Mouse (Mus musculus) intestine, embryonic 15.5 days (tissue): ENCODE measurements around the gene Kif13a. TPM values are rescaled to one million over a fixed set of nuclear protein-coding genes. Genes with fewer than 3 reads are reported as not detected.

Source experiments
- ATAC-seq: fragments of 200-750 bp; cut with Nextera tagmentation; 2 replicates; pipeline ENCODE4 v1.8.0; 2017; ENCODE audit warnings: moderate TSS enrichment, moderate library complexity
- H3K27ac ChIP-seq: fragments of 300-500 bp; sonication (generic); 2 replicates; pipeline ENCODE4 v1.5.1; 2015; ENCODE audit warnings: mild to moderate bottlenecking, inconsistent platforms
- H3K27me3 ChIP-seq: fragments of 300-500 bp; sonication (generic); replicated peaks from 2 replicates; pipeline ENCODE4 v1.6.1; 2015; ENCODE audit warnings: inconsistent platforms
- H3K36me3 ChIP-seq: fragments of 300-500 bp; sonication (generic); 2 replicates; pipeline ENCODE4 v1.6.1; 2015; ENCODE audit warnings: inconsistent platforms
- H3K4me1 ChIP-seq: fragments of 300-500 bp; sonication (generic); replicated peaks from 2 replicates; pipeline ENCODE4 v1.6.1; 2015; ENCODE audit warnings: inconsistent platforms
- H3K4me2 ChIP-seq: fragments of 300-500 bp; sonication (generic); replicated peaks from 2 replicates; pipeline ENCODE4 v1.6.1; 2015; ENCODE audit warnings: mild to moderate bottlenecking, inconsistent platforms
- H3K4me3 ChIP-seq: fragments of 300-500 bp; sonication (generic); replicated peaks from 2 replicates; pipeline ENCODE4 v1.5.1; 2015; ENCODE audit warnings: inconsistent platforms
- H3K9ac ChIP-seq: fragments of 300-500 bp; sonication (generic); 2 replicates; pipeline ENCODE4 v1.6.1; 2015; ENCODE audit warnings: inconsistent platforms
- H3K9me3 ChIP-seq: fragments of 300-500 bp; sonication (generic); 2 replicates; pipeline ENCODE4 v1.6.1; 2016; ENCODE audit warnings: inconsistent platforms
- WGBS: fragments of 180-500 bp; shearing (Covaris S2); methylation state at CpG from one replicate; pipeline ENCODE4 v1.1.7; 2015; 5-methylcytosine and 5-hydroxymethylcytosine counted together
- polyA plus RNA-seq: library from polyadenylated mRNA; unstranded; fragments of >200 nt; fragmentation: Nextera tagmentation; extraction: Ambion mirVana; gene quantifications from 2 replicates; pipeline ENCODE4 v1.2.1, GENCODE M21; 2015

The Kif13a gene
- polyA plus RNA-seq, result 17.0 and 17.6 TPM in 2 replicates

- peak within 1 kb of the TSS; percentile 100 for H3K27ac ChIP-seq
- H3K4me3 ChIP-seq, result peak within 1 kb of the TSS; percentile 79
- 0 out of 2 replicates have a peak, but pooled peaks cover 8% of the 10 kb centered on the region for H3K4me1 ChIP-seq
- H3K4me2 ChIP-seq, result peak within 1 kb of the TSS; percentile 86
- WGBS, result under 1% methylated on average over 66 of the region's 96 CpGs
- H3K36me3 ChIP-seq, result peaks cover 4% of the 10 kb centered on the region; the same call in 1 of the 2 replicates
- peak within 1 kb of the TSS; percentile 94 for H3K9ac ChIP-seq
- H3K27me3 ChIP-seq, result no peaks in the 10 kb centered on the region
- peak; percentile 88 for ATAC-seq
- H3K9me3 ChIP-seq, result no peaks in the 10 kb centered on the region
Measured at GRCm38 (mm10) chr13:46929719-46930658, at the start of gene Kif13a. Gene Kif13a (minus strand): TSS chr13:46929867.

- Histone ChIP-seq H3K4me1 (no peaks in the 10 kb centered on the region), H3K36me3 (no peaks in the 10 kb centered on the region), H3K4me3 (no peak overlapping the region), H3K9me3 (no peaks in the 10 kb centered on the region), H3K27ac (no peak overlapping the region), H3K9ac (no peak overlapping the region), H3K27me3 (no peaks in the 10 kb centered on the region), H3K4me2 (no peak overlapping the region)
- no peak for ATAC-seq
- WGBS, result 90% methylated on average over 7 of the region's 7 CpGs
Measured at GRCm38 (mm10) chr13:46976532-46976931, 46.9 kb upstream of the Kif13a start.

- H3K36me3 ChIP-seq, result no peaks in the 10 kb centered on the region
- no peak overlapping the region for H3K27ac ChIP-seq
- H3K4me2 ChIP-seq, result no peak overlapping the region
- no peak overlapping the region for H3K4me3 ChIP-seq
- no peaks in the 10 kb centered on the region for H3K4me1 ChIP-seq
- ATAC-seq, result no peak
- H3K9ac ChIP-seq, result no peak overlapping the region
- no peaks in the 10 kb centered on the region for H3K27me3 ChIP-seq
- 37% methylated on average over 4 of the region's 4 CpGs for WGBS
- H3K9me3 ChIP-seq, result no peaks in the 10 kb centered on the region
Measured at GRCm38 (mm10) chr13:46975930-46976329, 46.3 kb upstream of the Kif13a start.

DNA sequence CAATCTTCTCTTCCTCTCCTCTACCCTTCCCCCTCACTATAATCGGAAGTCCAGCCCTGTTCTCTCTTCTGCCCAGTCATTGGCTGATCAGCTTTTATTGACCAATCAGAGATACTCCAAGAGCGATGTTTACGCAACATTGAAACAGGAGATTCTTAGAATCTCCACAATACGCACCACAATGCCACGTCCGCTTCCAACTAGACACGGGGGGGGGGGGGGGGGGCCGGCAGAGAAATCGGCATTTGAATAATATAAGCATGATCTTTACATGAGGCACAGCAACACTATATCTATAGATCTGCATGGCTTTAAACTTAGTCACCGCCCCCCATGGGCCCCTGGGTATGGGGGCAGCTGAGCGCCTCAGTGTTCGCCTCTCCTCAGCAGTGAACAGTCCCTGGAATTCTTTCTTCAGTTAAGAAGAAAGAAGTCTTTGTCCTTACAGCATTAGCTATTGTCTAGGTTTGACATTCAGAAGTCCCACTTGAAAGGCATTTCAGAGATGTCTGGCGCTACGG lies 45.4 kb upstream of the Kif13a start:
- Histone ChIP-seq H3K36me3 (no peaks in the 10 kb centered on the region), H3K9me3 (no peaks in the 10 kb centered on the region), H3K4me2 (peak overlapping the region; percentile 35), H3K4me1 (no peaks in the 10 kb centered on the region), H3K9ac (no peak overlapping the region), H3K4me3 (no peak overlapping the region), H3K27ac (no peak overlapping the region), H3K27me3 (no peaks in the 10 kb centered on the region)
- 60% methylated on average over 14 of the region's 14 CpGs for WGBS
- no peak for ATAC-seq

- no peaks in the 10 kb centered on the region for H3K9me3 ChIP-seq
- H3K36me3 ChIP-seq, result no peaks in the 10 kb centered on the region
- no peaks in the 10 kb centered on the region for H3K27me3 ChIP-seq
- peak; percentile 82; the same call in 1 of the 2 replicates for ATAC-seq
- 53% methylated on average over 10 of the region's 10 CpGs for WGBS
- H3K27ac ChIP-seq, result no peak overlapping the region
- no peak overlapping the region for H3K9ac ChIP-seq
- H3K4me3 ChIP-seq, result no peak overlapping the region
- no peak overlapping the region for H3K4me2 ChIP-seq
- no peaks in the 10 kb centered on the region for H3K4me1 ChIP-seq
Measured at GRCm38 (mm10) chr13:46970286-46970945, 40.7 kb upstream of the Kif13a start.

GRCm38 (mm10) chr13:46968626-46969025 lies 39.0 kb upstream of the Kif13a start:
- WGBS, result 83% methylated on average over 2 of the region's 2 CpGs
- Histone ChIP-seq H3K4me1 (no peaks in the 10 kb centered on the region), H3K9ac (no peak overlapping the region), H3K9me3 (no peaks in the 10 kb centered on the region), H3K27ac (no peak overlapping the region), H3K4me3 (no peak overlapping the region), H3K27me3 (no peaks in the 10 kb centered on the region), H3K36me3 (no peaks in the 10 kb centered on the region), H3K4me2 (no peak overlapping the region)
- no peak for ATAC-seq

DNA sequence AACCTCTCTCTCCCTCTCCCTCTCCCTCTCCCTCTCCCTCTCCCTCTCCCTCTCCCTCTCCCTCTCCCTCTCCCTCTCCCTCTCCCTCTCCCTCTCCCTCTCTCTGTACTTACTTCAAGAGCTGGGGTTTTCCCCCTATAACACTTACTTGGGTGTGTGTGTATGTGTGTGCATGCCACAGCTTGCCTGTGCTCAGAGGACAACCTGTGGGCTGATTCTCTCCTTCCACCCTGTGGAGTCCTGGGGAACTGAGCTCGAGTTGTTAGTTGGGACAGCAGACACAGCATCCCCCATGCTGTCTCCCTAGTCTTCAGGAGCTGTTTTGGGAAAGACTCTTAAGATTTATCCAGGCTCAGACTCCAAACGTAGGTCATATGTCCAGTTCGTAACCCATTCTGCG lies 37.6 kb upstream of the Kif13a start:
- Histone ChIP-seq H3K4me1 (no peaks in the 10 kb centered on the region), H3K27me3 (no peaks in the 10 kb centered on the region), H3K4me3 (no peak overlapping the region), H3K4me2 (no peak overlapping the region), H3K9me3 (no peaks in the 10 kb centered on the region), H3K27ac (no peak overlapping the region), H3K9ac (no peak overlapping the region), H3K36me3 (no peaks in the 10 kb centered on the region)
- no peak for ATAC-seq
- 78% methylated on average over 4 of the region's 4 CpGs for WGBS

GRCm38 (mm10) chr13:46960878-46961474 lies 31.3 kb upstream of the Kif13a start:
- H3K36me3 ChIP-seq, result no peaks in the 10 kb centered on the region
- no peak overlapping the region for H3K9ac ChIP-seq
- no peak overlapping the region for H3K27ac ChIP-seq
- no peak overlapping the region for H3K4me3 ChIP-seq
- no peak overlapping the region for H3K4me2 ChIP-seq
- H3K9me3 ChIP-seq, result no peaks in the 10 kb centered on the region
- ATAC-seq, result no peak
- no peaks in the 10 kb centered on the region for H3K4me1 ChIP-seq
- WGBS, result 61% methylated on average over 7 of the region's 7 CpGs
- H3K27me3 ChIP-seq, result no peaks in the 10 kb centered on the region

- 86% methylated on average over 5 of the region's 5 CpGs for WGBS
Measured at GRCm38 (mm10) chr13:46959139-46959538, 29.5 kb upstream of the Kif13a start.

GRCm38 (mm10) chr13:46951212-46951611 lies 21.5 kb upstream of the Kif13a start:
- Histone ChIP-seq H3K9ac (no peak overlapping the region), H3K4me2 (no peak overlapping the region), H3K27ac (no peak overlapping the region), H3K4me1 (no peaks in the 10 kb centered on the region), H3K36me3 (no peaks in the 10 kb centered on the region), H3K9me3 (no peaks in the 10 kb centered on the region), H3K27me3 (no peaks in the 10 kb centered on the region), H3K4me3 (no peak overlapping the region)
- 83% methylated on average over 15 of the region's 15 CpGs for WGBS
- ATAC-seq, result no peak

More at GRCm38 (mm10) chr13:46959139-46959538, 29.5 kb upstream of the Kif13a start:
- Histone ChIP-seq H3K27ac (no peak overlapping the region), H3K4me3 (no peak overlapping the region), H3K9me3 (no peaks in the 10 kb centered on the region), H3K27me3 (no peaks in the 10 kb centered on the region), H3K9ac (no peak overlapping the region), H3K4me1 (no peaks in the 10 kb centered on the region), H3K4me2 (no peak overlapping the region), H3K36me3 (no peaks in the 10 kb centered on the region)
- ATAC-seq, result no peak

DNA sequence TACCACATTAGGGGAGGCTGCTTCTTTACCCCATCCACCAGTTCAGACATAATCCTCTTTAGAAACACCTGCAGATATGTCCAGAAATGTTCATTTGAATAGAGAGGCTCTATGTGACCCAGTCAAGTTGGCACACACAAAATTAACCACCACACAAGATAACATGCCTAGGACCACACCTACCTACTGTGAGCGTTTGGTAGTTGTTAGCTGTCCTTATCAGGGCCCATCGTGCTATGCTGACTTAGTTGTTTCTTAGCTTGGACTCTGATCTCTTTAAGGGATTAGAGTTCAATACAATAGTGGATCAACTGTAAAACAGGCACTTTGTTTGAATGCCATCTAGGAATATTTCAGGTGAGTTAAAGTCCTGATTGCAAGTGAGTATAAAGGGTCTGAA lies 20.1 kb upstream of the Kif13a start:
- H3K4me3 ChIP-seq, result no peak overlapping the region
- no peaks in the 10 kb centered on the region for H3K4me1 ChIP-seq
- H3K27me3 ChIP-seq, result no peaks in the 10 kb centered on the region
- 73% methylated on average over 2 of the region's 2 CpGs for WGBS
- no peaks in the 10 kb centered on the region for H3K36me3 ChIP-seq
- ATAC-seq, result peak; percentile 79
- no peaks in the 10 kb centered on the region for H3K9me3 ChIP-seq
- no peak overlapping the region for H3K9ac ChIP-seq
- no peak overlapping the region for H3K27ac ChIP-seq
- no peak overlapping the region for H3K4me2 ChIP-seq

GRCm38 (mm10) chr13:46948027-46948426 lies 18.4 kb upstream of the Kif13a start:
- ATAC-seq, result no peak
- no peaks in the 10 kb centered on the region for H3K36me3 ChIP-seq
- H3K27ac ChIP-seq, result no peak overlapping the region
- WGBS, result 50% methylated on average over 3 of the region's 3 CpGs
- no peak overlapping the region for H3K4me3 ChIP-seq
- H3K27me3 ChIP-seq, result no peaks in the 10 kb centered on the region
- no peaks in the 10 kb centered on the region for H3K9me3 ChIP-seq
- no peak overlapping the region for H3K4me2 ChIP-seq
- no peaks in the 10 kb centered on the region for H3K4me1 ChIP-seq
- no peak overlapping the region for H3K9ac ChIP-seq
